Mouse (Mus musculus): Measurements from ENCODE around the gene Cnr1.

Cnr1 gene

GRCm38 (mm10) chr4:33943936-33944335 is 19.5 kb downstream of the Cnr1 start:
- no peak for DNase-seq

GRCm38 (mm10) chr4:33945742-33946141 is 21.3 kb downstream of the Cnr1 start:
- no peak for DNase-seq

- DNase-seq, result no peak
Observed at GRCm38 (mm10) chr4:33947584-33947983, 23.2 kb downstream of the Cnr1 start.

- no peak for DNase-seq
Observed at GRCm38 (mm10) chr4:33957398-33957797, 33.0 kb downstream of the Cnr1 start.

- DNase-seq, result no peak
Observed at GRCm38 (mm10) chr4:33958515-33958914, 34.1 kb downstream of the Cnr1 start.

- DNase-seq, result no peak
Observed at GRCm38 (mm10) chr4:33959841-33960240, 35.4 kb downstream of the Cnr1 start.

GRCm38 (mm10) chr4:33970726-33971125 is 46.3 kb downstream of the Cnr1 start:
- no peak for DNase-seq

GRCm38 (mm10) chr4:33988466-33989089 is 64.2 kb downstream of the Cnr1 start:
- no peak for DNase-seq

- DNase-seq, result no peak
Observed at GRCm38 (mm10) chr4:33992687-33993086, 68.3 kb downstream of the Cnr1 start.

- no peak for DNase-seq
Observed at GRCm38 (mm10) chr4:33996382-33996781, 72.0 kb downstream of the Cnr1 start.
